Mouse (Mus musculus) heart, embryonic 15.5 days (tissue): Measurements from ENCODE around the gene Slc16a5. TPM values are rescaled to one million over a fixed set of nuclear protein-coding genes. Genes with fewer than 3 reads are reported as not detected.

Experiments
- ATAC-seq: fragments of 200-750 bp; cut with Nextera tagmentation; replicated peaks from 2 replicates; pipeline ENCODE4 v1.8.0; 2017; ENCODE audit warnings: low read depth, moderate TSS enrichment; ENCODE audit not compliant: insufficient number of reproducible peaks, insufficient read depth, low FRiP score
- H3K27ac ChIP-seq: fragments of 300-500 bp; sonication (generic); 2 replicates; pipeline ENCODE4 v1.5.1; 2015; ENCODE audit warnings: mild to moderate bottlenecking, inconsistent platforms
- H3K27me3 ChIP-seq: fragments of 300-500 bp; sonication (generic); 2 replicates; pipeline ENCODE4 v1.6.1; 2015; ENCODE audit warnings: inconsistent platforms
- H3K36me3 ChIP-seq: fragments of 300-500 bp; sonication (generic); 2 replicates; pipeline ENCODE4 v1.6.1; 2015; ENCODE audit warnings: mild to moderate bottlenecking, inconsistent platforms
- H3K4me1 ChIP-seq: fragments of 300-500 bp; sonication (generic); replicated peaks from 2 replicates; pipeline ENCODE4 v1.6.1; 2015; ENCODE audit warnings: inconsistent platforms
- H3K4me2 ChIP-seq: fragments of 300-500 bp; sonication (generic); 2 replicates; pipeline ENCODE4 v1.6.1; 2015; ENCODE audit warnings: inconsistent platforms, mild to moderate bottlenecking, moderate library complexity
- H3K4me3 ChIP-seq: fragments of 300-500 bp; sonication (generic); 2 replicates; pipeline ENCODE4 v1.5.1; 2015; ENCODE audit warnings: mild to moderate bottlenecking, inconsistent platforms
- H3K9ac ChIP-seq: fragments of 300-500 bp; sonication (generic); 2 replicates; pipeline ENCODE4 v1.6.1; 2015; ENCODE audit warnings: mild to moderate bottlenecking, inconsistent platforms
- H3K9me3 ChIP-seq: fragments of 300-500 bp; sonication (generic); replicated peaks from 2 replicates; pipeline ENCODE4 v1.6.1; 2016; ENCODE audit warnings: inconsistent platforms
- WGBS: fragments of 180-500 bp; shearing (Covaris S2); methylation state at CpG from one replicate; pipeline ENCODE4 v1.1.7; 2015; ENCODE audit warnings: mixed read lengths; 5-methylcytosine and 5-hydroxymethylcytosine counted together
- polyA plus RNA-seq: library from polyadenylated mRNA; unstranded; fragments of >200 nt; fragmentation: Nextera tagmentation; extraction: Ambion mirVana; gene quantifications from 2 replicates; pipeline ENCODE4 v1.2.1, GENCODE M21; 2015

Slc16a5 gene
- polyA plus RNA-seq, 1 experiment from 2014 or later, result 0.57 TPM

- Histone ChIP-seq H3K27me3 (no peaks in the 10 kb centered on the region), H3K4me3 (peak overlapping the region; percentile 4; the same call in 1 of the 2 replicates), H3K9ac (peak overlapping the region; percentile 21; the same call in 1 of the 2 replicates), H3K4me2 (peak overlapping the region; percentile 78), H3K36me3 (no peaks in the 10 kb centered on the region), H3K4me1 (peaks cover 71% of the 10 kb centered on the region), H3K9me3 (no peaks in the 10 kb centered on the region), H3K27ac (peak overlapping the region; percentile 78)
- ATAC-seq, result no peak
- WGBS, result 36% methylated on average over 6 of the region's 6 CpGs
These were observed 47.7 kb downstream of the Slc16a5 start for GRCm38 (mm10) chr11:115509773-115510506.

GRCm38 (mm10) chr11:115510507-115510888, 48.2 kb downstream of the Slc16a5 start:
- H3K9me3 ChIP-seq, result no peaks in the 10 kb centered on the region
- peak overlapping the region; percentile 21; the same call in 1 of the 2 replicates for H3K9ac ChIP-seq
- peaks cover 75% of the 10 kb centered on the region for H3K4me1 ChIP-seq
- no peaks in the 10 kb centered on the region for H3K36me3 ChIP-seq
- H3K4me3 ChIP-seq, result 0 out of 2 replicates have a peak overlapping the region, but pooled peaks have one; percentile 4
- no peaks in the 10 kb centered on the region for H3K27me3 ChIP-seq
- peak overlapping the region; percentile 78 for H3K27ac ChIP-seq
- ATAC-seq, result no peak
- peak overlapping the region; percentile 78 for H3K4me2 ChIP-seq
- 38% methylated on average over 5 of the region's 5 CpGs for WGBS

- no peak for ATAC-seq
- Histone ChIP-seq H3K4me3 (peak overlapping the region; percentile 86), H3K36me3 (no peaks in the 10 kb centered on the region), H3K4me2 (peak overlapping the region; percentile 78), H3K27me3 (no peaks in the 10 kb centered on the region), H3K9ac (peak overlapping the region; percentile 26), H3K9me3 (no peaks in the 10 kb centered on the region), H3K27ac (peak overlapping the region; percentile 81), H3K4me1 (peaks cover 72% of the 10 kb centered on the region)
- WGBS, result 59% methylated on average over 2 of the region's 2 CpGs
These were observed 48.8 kb downstream of the Slc16a5 start for GRCm38 (mm10) chr11:115511121-115511520.

- no peaks in the 10 kb centered on the region for H3K27me3 ChIP-seq
- H3K27ac ChIP-seq, result peak overlapping the region; percentile 81; the same call in 1 of the 2 replicates
- 41% methylated on average over 3 of the region's 3 CpGs for WGBS
- peak overlapping the region; percentile 83 for H3K9ac ChIP-seq
- H3K4me1 ChIP-seq, result peaks cover 63% of the 10 kb centered on the region
- ATAC-seq, result no peak
- peak overlapping the region; percentile 86 for H3K4me3 ChIP-seq
- H3K9me3 ChIP-seq, result no peaks in the 10 kb centered on the region
- no peaks in the 10 kb centered on the region for H3K36me3 ChIP-seq
- H3K4me2 ChIP-seq, result peak overlapping the region; percentile 78
These were observed 49.7 kb downstream of the Slc16a5 start for GRCm38 (mm10) chr11:115512004-115512403.

- WGBS, result 22% methylated on average over 8 of the region's 8 CpGs
- peak overlapping the region; percentile 86 for H3K4me3 ChIP-seq
- no peaks in the 10 kb centered on the region for H3K36me3 ChIP-seq
- H3K4me1 ChIP-seq, result peaks cover 57% of the 10 kb centered on the region
- ATAC-seq, result no peak
- no peaks in the 10 kb centered on the region for H3K9me3 ChIP-seq
- H3K4me2 ChIP-seq, result peak overlapping the region; percentile 78
- H3K9ac ChIP-seq, result peak overlapping the region; percentile 83
- H3K27me3 ChIP-seq, result no peaks in the 10 kb centered on the region
- peak overlapping the region; percentile 81 for H3K27ac ChIP-seq
These were observed 50.3 kb downstream of the Slc16a5 start for GRCm38 (mm10) chr11:115512407-115513183.

GRCm38 (mm10) chr11:115513271-115514237, 51.3 kb downstream of the Slc16a5 start:
- peak overlapping the region; percentile 81 for H3K27ac ChIP-seq
- ATAC-seq, result peak; percentile 50
- peak overlapping the region; percentile 83 for H3K9ac ChIP-seq
- peak overlapping the region; percentile 78 for H3K4me2 ChIP-seq
- H3K36me3 ChIP-seq, result no peaks in the 10 kb centered on the region
- H3K27me3 ChIP-seq, result no peaks in the 10 kb centered on the region
- H3K4me3 ChIP-seq, result peak overlapping the region; percentile 86
- under 1% methylated on average over 57 of the region's 57 CpGs for WGBS
- no peaks in the 10 kb centered on the region for H3K9me3 ChIP-seq
- peaks cover 50% of the 10 kb centered on the region for H3K4me1 ChIP-seq

- H3K4me3 ChIP-seq, result peak within 1 kb of the TSS; percentile 86
- peaks cover 51% of the 10 kb centered on the region for H3K4me1 ChIP-seq
- no peaks in the 10 kb centered on the region for H3K27me3 ChIP-seq
- H3K9me3 ChIP-seq, result no peaks in the 10 kb centered on the region
- H3K36me3 ChIP-seq, result no peaks in the 10 kb centered on the region
- peak; percentile 96 for ATAC-seq
- under 1% methylated on average over 24 of the region's 24 CpGs for WGBS
- H3K27ac ChIP-seq, result peak within 1 kb of the TSS; percentile 81
- peak within 1 kb of the TSS; percentile 83 for H3K9ac ChIP-seq
- H3K4me2 ChIP-seq, result peak within 1 kb of the TSS; percentile 78
These were observed 52.0 kb downstream of the Slc16a5 start, which contains the start of gene Jpt1 for GRCm38 (mm10) chr11:115514238-115514663. Gene Jpt1, minus strand, starts transcription at chr11:115514387.

- 0 out of 2 replicates have a peak overlapping the region, but pooled peaks have one; percentile 78 for H3K4me2 ChIP-seq
- no peaks in the 10 kb centered on the region for H3K9me3 ChIP-seq
- no peak overlapping the region for H3K4me3 ChIP-seq
- 0 out of 2 replicates have a peak overlapping the region, but pooled peaks have one; percentile 5 for H3K27ac ChIP-seq
- WGBS, result 61% methylated on average over 6 of the region's 6 CpGs
- peaks cover 51% of the 10 kb centered on the region for H3K4me1 ChIP-seq
- no peaks in the 10 kb centered on the region for H3K36me3 ChIP-seq
- ATAC-seq, result no peak
- H3K27me3 ChIP-seq, result no peaks in the 10 kb centered on the region
- no peak overlapping the region for H3K9ac ChIP-seq
These were observed 52.7 kb downstream of the Slc16a5 start for GRCm38 (mm10) chr11:115515021-115515420.

GRCm38 (mm10) chr11:115516942-115517341, 54.7 kb downstream of the Slc16a5 start:
- 73% methylated on average over 5 of the region's 5 CpGs for WGBS

GRCm38 (mm10) chr11:115518693-115519092, 56.4 kb downstream of the Slc16a5 start:
- H3K27me3 ChIP-seq, result no peaks in the 10 kb centered on the region
- peaks cover 7% of the 10 kb centered on the region; the same call in 1 of the 2 replicates for H3K36me3 ChIP-seq
- no peak overlapping the region for H3K4me3 ChIP-seq
- H3K9ac ChIP-seq, result 0 out of 2 replicates have a peak overlapping the region, but pooled peaks have one; percentile 8
- no peak overlapping the region for H3K4me2 ChIP-seq
- ATAC-seq, result no peak
- H3K9me3 ChIP-seq, result no peaks in the 10 kb centered on the region
- H3K27ac ChIP-seq, result peak overlapping the region; percentile 56
- 50% methylated on average over 9 of the region's 9 CpGs for WGBS
- H3K4me1 ChIP-seq, result peaks cover 31% of the 10 kb centered on the region

More at GRCm38 (mm10) chr11:115516942-115517341, 54.7 kb downstream of the Slc16a5 start:
- Histone ChIP-seq H3K9me3 (no peaks in the 10 kb centered on the region), H3K27ac (no peak overlapping the region), H3K4me2 (no peak overlapping the region), H3K27me3 (no peaks in the 10 kb centered on the region), H3K9ac (no peak overlapping the region), H3K4me1 (peaks cover 43% of the 10 kb centered on the region), H3K36me3 (no peaks in the 10 kb centered on the region), H3K4me3 (no peak overlapping the region)
- ATAC-seq, result no peak
